Mouse (Mus musculus) frontal cortex, adult (tissue): ENCODE measurements around the gene Prame.
"Not testable (repeated sequence)": the region's sequence is repeated elsewhere in the genome, so short reads cannot be mapped to it uniquely, and the experiment has no call there.

ENCODE experiments used
- ATAC-seq: cut with Nextera tagmentation; 2 replicates; pipeline ENCODE4 v1.9.2; 2017; ENCODE audit warnings: mild to moderate bottlenecking, moderate library complexity, mixed read lengths; ENCODE audit not compliant: low TSS enrichment

Prame gene

GRCm38 (mm10) chrX:135627605-135628004 is at the start of gene Prame:
Gene Prame (minus strand): TSS chrX:135627705.
- no peak for ATAC-seq

GRCm38 (mm10) chrX:135652173-135652772 is 24.8 kb upstream of the Prame start:
- peak; percentile 97 for ATAC-seq

GRCm38 (mm10) chrX:135601298-135602029 is 26.0 kb downstream of the Prame start:
- ATAC-seq = peak; percentile 62

- no peak for ATAC-seq
Observed at GRCm38 (mm10) chrX:135598677-135599076, 28.8 kb downstream of the Prame start, which contains the start of gene Nxf7. Gene Nxf7 (minus strand): TSS chrX:135598777.

- ATAC-seq = peak; percentile 91
Observed at GRCm38 (mm10) chrX:135598096-135598495, 29.4 kb downstream of the Prame start.

GRCm38 (mm10) chrX:135576412-135576811 is 51.1 kb downstream of the Prame start:
- ATAC-seq = no peak

- not testable (repeated sequence) for ATAC-seq
Observed at GRCm38 (mm10) chrX:135574958-135575628, 52.4 kb downstream of the Prame start.

- ATAC-seq = not testable (repeated sequence)
Observed at GRCm38 (mm10) chrX:135574261-135574957, 53.1 kb downstream of the Prame start.

GRCm38 (mm10) chrX:135569467-135569866 is 58.0 kb downstream of the Prame start:
- ATAC-seq = peak; percentile 81

GRCm38 (mm10) chrX:135564934-135565333 is 62.6 kb downstream of the Prame start:
- not testable (repeated sequence) for ATAC-seq
